Mouse (Mus musculus): ENCODE measurements at regions not wholly inside any gene's neighbourhood (a gene's known extent, or its start where the extent isn't known, plus 50 kb on each side); places are given as distances from the start of the nearest gene placed in this dataset.

DNA sequence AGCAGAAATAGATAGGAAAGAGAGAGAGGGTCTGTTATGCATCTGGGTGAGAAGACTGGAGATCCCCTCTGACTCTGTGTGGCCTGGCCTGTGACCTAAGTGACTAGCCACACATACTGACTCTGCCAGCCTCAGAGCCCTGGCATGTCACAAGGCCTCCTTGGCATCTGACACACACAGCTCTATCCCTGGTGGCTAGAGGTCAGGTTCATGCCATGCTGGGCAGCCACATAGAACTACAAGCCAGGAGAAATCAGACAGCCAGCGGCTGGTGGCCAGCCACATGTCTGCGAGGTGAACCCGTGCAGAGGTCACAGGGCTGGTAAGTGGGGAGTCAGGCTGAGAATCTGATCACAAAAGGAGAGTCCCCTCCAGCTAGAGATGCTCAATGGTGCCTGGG lies 67.3 kb downstream of the Sik1 start:
- TF ChIP-seq CTCF (IDR thresholded peaks at IDR 0.05; ENCODE audit: insufficient read depth, low read depth, low read length) (no peak), POLR2A (IDR thresholded peaks at IDR 0.05; ENCODE audit: insufficient read depth, low read depth, low read length) (no peak)

Measured in olfactory bulb, adult 2 months (tissue).